Mouse (Mus musculus) testis, postnatal 14 days (tissue): ENCODE results near the gene Aloxe3.
A peak's percentile ranks its signal among the peaks of the same experiment; 100 is the strongest.

Source experiments
- DNase-seq: peaks from one replicate; pipeline ENCODE4 v3.0.0; 2021; ENCODE audit warnings: low spot score

Gene Aloxe3

DNA sequence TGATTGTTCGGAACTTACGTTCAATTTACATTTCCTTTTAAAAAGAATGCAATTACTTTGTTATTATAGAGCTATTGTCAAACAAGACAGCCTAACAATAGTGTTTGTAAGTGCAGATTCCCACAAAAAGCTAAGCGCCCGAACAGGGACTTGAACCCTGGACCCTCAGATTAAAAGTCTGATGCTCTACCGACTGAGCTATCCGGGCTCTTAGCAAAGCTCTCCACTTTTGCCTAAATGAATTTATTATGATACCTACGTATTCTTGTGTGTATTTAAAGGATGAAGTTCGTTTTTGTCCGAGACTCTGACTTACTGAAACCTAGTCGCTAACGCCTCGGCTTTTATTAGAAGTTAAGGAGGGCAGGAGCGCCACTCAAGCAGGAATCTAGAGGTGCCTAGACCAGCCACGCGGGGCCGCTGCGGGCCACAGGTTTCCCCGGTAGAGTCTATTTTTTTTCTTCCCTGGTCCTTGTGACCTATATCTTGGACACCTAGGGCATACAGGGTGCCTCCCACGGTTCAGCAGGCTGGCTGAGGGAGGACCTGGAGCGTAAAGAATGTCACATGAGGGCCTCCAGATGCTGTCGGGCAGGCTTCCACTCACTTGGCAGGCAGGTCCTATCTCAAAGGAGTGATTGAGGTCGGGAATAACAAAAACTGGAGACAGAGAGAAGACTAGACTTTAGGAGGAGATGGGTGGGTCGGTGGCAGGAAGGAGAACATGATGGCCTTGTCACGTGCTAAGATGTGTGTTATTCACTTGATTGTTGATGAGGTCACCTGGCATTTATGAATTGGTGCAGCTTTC is 450 bp upstream of the Aloxe3 start:
- DNase-seq, result peak; percentile 81

DNA sequence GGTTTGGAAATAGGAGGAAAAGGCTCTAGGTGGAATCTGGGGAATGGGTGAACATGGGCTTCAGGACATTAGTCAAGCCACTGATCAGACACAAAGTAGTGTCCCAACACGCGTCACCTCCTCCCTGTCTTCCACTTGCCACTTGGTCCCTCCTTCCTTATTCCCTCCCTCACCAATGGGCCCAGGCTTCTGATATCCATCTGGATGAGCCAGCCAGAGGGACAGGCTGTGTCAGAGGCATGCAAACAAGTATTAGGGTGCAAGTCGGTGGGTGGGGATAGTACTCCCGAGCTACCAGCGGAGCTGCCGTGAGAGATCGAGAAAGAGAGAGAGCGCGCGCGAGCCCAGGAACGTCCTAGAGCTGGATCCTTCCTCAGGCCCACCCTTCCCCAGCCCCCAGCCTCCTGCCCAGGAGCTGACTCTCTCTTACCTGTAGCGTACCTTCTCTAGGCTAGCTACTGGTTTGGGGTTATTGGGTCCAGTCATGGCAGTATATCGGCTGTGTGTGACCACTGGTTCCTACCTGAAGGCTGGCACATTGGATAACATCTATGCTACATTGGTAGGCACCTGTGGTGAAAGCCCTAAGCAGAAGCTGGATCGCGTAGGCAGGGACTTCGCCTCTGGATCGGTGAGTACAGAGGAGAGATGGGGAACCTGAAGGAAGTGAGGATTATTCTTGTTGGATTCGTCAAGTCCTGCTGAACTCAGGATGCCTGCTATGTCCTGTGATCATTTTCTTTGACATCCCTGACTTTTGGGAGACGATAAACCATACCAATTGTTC is 416 bp downstream of the Aloxe3 start:
- peak; percentile 16 for DNase-seq

DNA sequence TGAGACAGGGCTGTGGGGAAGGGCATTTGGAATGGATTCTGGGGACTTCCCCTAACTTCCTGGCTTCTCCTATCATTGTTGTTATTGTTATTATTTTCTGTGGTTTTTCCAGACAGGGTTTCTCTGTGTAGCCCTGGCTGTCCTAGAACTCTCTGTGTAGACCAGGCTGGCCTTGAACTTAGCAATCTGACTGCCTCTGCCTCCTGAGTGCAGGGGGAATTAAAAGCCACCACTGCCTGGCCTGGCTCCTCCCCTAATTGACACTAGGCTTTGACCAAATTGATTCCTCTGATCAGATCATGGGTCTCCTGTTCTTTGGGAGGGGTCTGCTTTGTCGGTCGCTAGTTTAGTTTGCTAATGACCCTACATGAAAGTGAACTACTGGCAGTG is 1.0 kb downstream of the Aloxe3 start:
- peak; percentile 4 for DNase-seq

DNA sequence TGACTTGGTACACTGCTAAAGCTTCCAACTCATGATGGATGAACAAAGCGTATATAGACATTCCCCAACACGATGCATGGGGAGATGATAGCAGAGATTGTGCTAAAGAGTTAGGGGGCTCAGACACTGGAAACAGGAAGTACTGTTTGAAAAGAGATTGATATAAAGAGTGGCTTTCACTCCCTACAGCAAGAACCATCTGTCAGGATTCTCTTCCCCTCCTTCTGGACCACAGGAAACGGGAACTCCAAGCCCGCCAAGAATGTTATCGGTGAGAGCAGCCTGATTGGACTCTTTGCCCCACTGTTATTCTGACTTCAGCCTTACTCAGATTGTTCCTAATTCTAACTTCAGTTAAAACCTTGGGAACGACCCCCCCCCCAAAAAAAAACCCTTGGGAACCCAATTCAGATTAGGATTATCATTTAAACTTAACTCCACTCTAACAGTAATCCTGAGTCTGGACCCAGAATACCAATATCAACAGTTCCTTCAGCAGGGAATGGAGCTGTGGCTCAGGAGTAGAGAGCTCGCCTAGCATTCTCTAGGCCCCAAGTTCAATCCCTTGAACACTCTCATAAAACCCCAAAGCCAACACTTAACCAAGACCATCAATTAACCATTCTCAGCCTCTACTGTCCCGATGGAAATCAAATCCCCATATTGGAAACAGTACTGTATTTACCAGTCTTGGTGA is 2.9 kb downstream of the Aloxe3 start:
- DNase-seq, result no peak

DNA sequence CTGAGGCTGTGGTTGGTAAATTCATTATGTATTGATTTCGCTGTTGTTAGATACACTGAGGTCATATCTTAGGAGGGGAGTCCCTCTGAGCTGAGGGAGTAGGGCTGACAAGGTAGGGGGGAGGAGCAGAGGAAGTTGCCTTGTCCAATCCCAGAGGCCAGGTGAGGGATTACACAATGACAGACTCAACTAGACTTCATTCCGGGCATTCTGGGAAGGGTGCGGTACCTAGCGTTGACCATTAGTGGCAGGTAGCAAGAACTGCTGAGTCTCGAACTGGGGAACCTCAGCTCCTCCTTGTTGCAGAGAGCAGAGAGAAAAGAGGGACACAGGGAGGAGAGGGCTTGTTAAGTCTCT is 7.8 kb downstream of the Aloxe3 start:
- DNase-seq, result no peak

DNA sequence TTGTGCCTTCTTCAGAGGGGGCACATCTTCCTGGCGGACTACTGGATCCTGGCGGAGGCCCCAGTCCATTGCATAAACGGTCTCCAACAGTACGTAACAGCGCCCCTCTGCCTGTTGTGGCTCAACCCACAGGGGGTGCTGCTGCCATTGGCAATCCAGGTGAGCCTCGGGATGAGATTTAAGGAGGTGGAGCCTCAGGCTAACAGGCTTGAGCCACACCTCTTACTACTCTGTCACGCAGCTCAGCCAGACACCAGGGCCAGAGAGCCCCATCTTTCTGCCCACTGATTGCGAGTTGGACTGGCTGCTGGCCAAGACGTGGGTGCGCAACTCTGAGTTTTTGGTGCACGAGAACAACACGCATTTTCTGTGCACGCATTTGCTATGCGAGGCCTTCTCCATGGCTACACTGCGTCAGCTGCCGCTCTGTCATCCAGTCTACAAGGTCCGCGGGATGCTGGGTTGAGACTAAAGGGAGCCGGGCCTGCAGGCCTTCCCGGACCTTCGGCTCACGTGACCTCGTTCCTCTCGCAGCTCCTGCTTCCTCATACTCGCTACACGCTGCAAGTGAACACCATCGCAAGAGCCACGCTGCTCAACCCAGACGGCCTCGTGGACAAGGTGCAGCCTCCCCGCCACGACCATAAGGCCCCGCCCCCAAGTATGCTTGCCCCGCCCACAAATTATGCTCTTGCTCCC is 8.4 kb downstream of the Aloxe3 start:
- DNase-seq, result peak; percentile 63

DNA sequence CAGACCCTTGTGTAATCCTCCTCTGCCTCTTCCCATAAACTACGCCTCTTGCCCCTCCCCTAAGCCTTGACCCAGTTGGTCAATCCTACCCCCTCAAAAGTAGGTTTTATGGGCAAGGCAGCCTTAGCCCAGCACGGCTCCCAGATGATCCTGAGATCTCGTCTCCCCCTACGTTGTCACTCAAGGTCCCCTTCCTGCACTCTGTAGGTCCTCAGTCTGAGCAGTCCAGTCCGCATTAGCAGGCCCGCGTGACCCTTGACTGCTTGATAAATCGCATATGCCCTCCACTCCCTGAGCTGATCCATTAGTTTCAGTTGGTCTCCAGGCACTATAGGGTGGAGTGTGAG is 8.9 kb downstream of the Aloxe3 start:
- DNase-seq, result no peak

DNA sequence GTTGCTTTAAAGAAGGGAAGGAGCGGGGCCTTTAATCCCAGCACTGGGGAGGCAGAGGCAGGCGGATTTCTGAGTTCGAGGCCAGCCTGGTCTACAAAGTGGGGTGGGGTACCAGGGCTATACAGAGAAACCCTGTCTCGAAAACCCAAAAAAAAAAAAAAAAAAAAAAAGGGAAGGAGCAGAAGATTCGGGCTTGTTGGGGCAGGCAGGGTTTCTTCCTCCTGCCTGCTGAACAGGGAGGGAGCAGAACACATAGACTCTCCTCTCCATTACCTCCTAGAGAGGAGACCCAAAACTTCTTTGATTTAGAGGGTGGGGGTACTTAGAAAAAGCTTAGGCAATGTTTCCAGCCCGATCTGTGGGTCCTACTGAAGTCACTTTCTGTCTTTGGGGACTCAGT is 9.7 kb downstream of the Aloxe3 start:
- no peak for DNase-seq

DNA sequence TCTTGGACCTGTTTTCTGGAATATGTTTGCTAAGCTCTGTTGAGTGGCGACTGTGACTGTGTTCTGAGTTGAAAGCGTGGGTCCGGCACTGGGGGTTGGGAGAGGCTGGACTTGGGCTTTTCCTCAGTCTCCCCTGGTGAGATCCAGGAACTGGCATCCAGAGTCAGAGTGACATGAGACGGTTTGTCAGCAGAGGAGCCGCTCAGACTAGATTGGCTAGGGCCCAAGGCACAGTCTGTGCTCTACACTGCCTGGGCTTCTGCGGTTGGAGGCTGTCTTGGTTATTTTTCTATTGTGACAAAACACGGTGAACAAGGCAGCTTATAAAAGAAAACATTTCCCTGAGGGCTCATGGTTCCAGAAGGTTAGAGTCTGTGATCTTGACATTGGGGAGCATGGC is 21.9 kb downstream of the Aloxe3 start:
- DNase-seq, result peak; percentile 73

DNA sequence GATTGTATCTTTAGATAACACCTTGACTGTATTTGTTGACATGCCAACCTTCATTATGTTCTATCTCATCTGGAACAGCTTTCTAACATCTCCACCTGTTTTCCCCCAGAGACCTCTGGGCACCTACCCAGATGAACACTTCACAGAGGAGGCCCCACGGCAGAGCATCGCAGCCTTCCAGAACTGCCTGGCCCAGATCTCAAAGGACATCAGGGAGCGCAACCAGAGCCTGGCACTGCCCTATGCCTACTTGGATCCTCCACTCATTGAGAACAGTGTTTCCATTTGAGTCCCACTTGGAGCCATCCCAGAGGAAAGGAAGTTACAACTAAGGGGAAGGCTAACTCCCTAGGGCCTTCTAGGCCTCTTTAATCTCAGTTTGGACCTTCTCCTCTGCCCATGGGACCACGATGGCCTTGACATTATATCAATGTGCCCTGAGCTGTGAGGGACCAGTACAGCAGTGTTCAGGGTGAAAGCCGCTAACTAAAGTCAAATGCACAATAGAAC is 22.8 kb downstream of the Aloxe3 start:
- DNase-seq, result peak; percentile 75

DNA sequence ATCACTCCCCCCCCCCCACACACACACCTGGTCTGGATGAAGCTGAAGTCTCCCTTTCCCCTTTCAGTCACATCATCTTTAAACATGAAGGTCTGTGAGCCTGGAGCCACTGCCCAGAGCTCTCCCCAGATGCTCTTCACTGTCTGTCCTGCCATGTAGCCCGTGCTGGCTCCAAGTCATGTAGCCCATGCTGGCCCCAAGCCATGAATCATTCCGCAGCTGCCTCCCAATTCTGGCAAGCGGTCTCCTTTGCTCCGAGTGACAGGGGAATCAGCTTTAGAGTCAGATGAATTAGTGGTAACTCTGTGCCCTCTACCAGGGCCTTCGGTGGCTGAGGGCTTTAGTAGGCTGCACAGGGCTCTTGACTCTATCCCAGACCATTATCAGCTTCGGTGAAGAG is 24.0 kb downstream of the Aloxe3 start:
- DNase-seq, result no peak

DNA sequence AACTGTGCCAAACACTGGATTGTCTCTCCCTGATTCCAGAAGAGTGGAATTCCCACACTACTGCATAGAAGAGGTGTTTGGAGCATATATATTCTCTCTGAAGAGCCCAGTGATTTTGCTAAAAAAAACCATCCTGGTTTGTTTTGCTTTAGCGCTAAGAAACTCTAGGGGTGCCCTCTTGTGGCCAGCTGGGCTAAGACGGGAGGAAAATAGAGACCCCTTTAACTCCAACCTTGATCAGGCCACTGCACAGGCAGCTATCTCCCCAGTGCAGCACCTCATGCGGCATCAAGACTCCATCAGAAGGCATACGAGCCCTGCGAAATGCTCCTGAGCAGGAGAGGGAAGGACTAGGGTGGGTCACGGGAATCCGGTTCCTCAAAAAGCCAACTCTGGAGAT is 24.7 kb downstream of the Aloxe3 start:
- DNase-seq, result peak; percentile 51

DNA sequence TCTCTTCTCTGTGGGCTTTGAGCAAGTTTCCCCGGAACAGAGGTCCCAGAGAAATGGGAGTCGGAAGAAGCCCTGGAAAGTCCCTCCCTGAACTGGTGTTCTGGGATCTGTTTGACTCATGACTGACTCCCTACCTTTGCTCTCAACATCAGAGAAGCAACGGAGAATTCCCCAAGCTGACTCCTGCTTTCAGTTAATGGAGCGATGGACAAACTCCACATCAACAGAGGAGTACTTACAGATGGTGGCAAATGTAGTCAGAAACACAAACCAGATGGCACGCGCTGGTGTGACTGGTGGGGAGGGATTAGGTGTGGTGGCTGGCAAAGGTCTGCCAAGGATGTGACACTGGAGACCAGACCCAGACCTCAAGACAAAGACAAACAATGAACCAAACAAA is 25.3 kb downstream of the Aloxe3 start:
- no peak for DNase-seq

DNA sequence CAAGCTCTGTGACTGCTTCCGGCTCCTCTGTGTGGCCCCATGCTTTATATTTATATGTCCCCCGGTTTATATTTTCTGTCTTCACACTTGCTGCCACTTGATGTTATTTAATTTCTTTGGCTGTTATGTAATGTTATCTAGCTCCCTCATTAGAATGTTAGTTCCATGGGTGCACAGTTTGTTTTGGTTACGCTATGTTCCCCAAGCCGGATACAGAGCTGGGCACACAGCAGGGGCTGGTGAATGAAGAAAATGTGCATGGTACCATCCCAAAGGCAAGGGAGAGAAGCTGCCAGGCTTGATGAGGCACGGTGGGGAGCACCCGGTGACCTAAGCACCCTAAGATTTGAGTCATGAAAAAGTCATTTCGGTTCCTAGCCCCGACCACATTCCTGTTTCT is 28.1 kb downstream of the Aloxe3 start:
- DNase-seq, result no peak

DNA sequence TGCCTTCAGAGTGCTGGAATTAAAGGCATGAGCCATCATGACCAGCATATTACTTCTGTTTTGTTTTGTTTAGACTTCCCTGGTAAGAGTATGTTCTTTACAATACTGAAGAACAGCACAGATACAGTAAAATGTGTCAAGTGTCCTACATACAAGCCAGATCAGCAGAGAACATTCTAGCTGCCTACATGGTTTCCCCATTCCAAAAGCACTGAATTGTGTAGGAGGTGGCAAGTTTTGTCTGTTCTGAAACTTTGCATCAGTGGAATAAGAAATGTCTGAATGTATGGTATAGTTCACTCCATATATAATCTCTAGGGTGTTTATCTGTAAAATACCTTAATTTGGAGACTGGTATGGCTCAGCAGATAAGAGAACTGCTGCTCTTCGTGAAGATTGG is 29.7 kb downstream of the Aloxe3 start:
- no peak for DNase-seq

DNA sequence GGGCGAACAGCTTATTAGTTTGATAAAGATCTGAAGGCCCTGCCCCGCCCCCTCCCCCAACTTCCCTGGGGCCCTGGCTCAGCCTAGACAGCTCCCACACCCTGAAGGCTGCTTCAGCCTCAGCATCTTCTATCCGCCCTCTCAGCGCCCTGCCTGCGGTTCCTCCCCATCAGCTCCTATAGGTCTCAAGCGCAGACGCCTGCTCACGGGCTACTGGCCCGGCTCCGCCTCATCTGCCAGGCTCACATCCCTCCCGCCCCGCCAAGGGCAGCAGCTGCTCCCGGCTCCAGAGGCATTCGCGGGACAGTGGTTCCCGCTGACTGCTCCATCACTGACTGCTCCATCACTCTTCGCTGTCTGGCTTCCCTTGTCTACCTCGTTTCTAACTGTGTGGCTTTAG is 31.1 kb downstream of the Aloxe3 start, which contains the start of gene Alox12b:
Alox12b (plus strand) TSS at position 190 of the 400 bp plus-strand sequence.
- no peak for DNase-seq

DNA sequence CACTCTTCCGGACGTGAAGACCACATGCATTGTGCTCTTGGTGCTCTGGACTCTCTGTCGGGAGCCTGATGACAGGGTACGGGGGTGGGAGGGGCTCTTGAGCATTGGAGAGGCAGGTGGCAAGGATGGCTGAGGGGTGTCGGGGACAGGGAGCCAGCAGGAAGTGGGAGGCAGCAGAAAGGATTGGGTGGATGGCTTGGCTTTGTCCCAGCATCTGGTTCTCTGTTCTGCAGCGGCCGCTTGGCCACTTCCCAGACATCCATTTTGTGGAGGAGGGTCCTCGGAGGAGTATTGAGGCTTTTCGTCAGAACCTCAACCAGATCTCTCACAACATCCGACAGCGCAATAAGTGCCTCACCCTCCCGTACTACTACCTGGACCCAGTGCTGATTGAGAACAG is 43.6 kb downstream of the Aloxe3 start:
- DNase-seq, result no peak

DNA sequence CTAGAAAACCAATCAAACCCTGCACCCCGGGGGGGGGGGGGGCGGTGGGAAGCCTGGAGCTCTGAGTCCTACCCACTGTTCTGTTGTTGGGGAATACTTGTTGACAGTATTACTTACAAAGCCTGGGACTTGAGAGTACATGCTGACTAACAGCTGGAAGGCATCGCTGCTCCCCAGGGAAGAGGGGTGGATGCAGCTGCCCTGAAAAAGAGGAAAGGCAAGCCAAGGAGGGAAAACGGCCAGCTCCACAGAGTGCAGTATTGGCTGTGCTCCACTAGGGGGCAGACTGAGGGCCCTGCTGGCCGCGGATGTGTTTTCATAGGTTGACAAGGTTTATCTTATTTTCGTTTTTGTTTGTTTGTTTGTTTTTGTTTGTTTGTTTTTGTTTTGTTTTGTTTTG is 45.9 kb downstream of the Aloxe3 start:
- peak; percentile 77 for DNase-seq

DNA sequence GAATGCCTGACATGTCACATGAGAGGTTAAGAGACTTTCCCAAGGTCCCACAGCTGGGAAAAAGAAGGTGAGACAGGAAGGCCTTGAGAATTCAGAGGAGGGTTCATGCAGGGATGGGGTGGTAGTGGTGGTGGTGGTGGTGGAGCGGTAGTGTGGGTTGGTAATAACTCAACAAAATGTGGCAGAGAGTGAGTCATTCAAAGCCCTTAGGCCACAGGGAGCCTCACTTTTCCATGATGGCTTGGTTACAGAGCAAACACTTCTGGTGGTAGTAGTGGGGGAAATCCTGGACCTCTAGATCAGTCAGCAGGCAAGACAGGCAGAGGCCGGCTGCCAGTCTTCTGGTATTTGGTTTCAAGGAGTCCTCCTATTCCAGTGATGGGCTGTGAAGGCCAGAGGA is 46.9 kb downstream of the Aloxe3 start:
- DNase-seq, result no peak

DNA sequence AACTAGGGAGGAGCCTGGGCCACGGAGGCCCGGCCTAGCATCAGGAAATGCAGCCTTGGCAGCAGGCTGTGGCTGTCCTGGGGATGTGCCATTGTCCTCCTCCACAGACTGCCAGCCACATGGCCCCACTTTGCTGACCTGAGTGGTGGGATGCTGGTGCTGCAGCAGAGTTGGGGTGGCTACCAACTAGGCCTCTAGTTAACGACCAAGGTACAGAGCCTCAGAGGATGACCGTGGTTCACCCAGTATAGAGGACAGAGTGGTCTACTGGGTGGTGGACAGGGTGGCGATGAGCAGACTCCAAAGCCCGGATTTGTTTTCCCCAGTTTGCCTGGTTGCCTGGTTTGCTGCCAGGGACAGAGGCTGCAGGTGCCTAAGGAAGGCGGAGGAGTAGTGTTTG is 49.0 kb downstream of the Aloxe3 start:
- DNase-seq, result no peak

DNA sequence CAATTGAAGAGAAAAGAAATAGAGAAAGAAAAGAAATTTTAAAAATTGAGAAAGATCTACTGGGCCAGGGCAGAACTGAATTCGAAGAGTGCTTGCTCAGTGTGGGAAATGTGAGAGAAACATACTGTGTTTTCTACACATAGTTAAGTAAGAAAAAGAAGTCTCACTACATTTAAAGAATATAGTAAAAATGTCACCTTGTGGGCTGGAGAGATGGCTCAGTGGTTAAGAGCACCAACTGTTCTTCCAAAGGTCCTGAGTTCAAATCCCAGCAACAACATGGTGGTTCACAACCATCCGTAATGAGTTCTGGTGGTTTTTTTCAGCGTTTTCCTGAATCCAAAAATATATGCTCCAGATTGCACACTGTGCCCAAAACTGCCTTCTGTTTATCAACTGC is 52.8 kb downstream of the Aloxe3 start:
- no peak for DNase-seq

DNA sequence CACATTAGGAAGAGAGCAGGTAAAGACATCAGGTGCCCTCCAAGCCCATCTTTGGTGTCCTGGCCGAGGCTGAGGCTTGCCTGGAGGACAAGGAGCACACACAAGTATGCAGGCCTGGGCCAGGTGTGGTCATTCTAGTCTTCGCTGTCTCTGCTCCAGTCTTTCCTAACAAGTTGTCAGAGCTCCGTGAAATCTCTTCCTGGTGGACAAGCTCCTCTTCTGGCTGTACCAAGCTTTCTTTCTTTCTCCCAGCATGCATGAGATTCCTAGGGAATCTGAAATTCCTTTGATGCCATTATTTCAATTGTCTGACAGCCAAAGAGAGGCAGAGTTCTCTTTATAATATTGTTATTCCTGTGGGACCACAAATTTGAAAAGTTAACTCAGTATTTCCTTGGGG is 53.8 kb downstream of the Aloxe3 start:
- DNase-seq, result no peak
